Mouse (Mus musculus) heart, embryonic 11.5 days (tissue): Measurements from ENCODE around the gene Atp5d. TPM values are rescaled to one million over a fixed set of nuclear protein-coding genes. Genes with fewer than 3 reads are reported as not detected.

Experiments used
- ATAC-seq: fragments of 200-750 bp; cut with Nextera tagmentation; replicated peaks from 2 replicates; pipeline ENCODE4 v1.8.0; 2017; ENCODE audit warnings: moderate library complexity; ENCODE audit not compliant: insufficient number of reproducible peaks, low FRiP score, low TSS enrichment
- H3K27ac ChIP-seq: fragments of 300-500 bp; sonication (generic); 2 replicates; pipeline ENCODE4 v1.5.1; 2014; ENCODE audit warnings: mild to moderate bottlenecking, low read depth, low read length
- H3K27me3 ChIP-seq: fragments of 300-500 bp; sonication (generic); 2 replicates; pipeline ENCODE4 v1.6.1; 2014; ENCODE audit warnings: mild to moderate bottlenecking, low read length, mixed read lengths; ENCODE audit not compliant: control insufficient read depth, insufficient read depth
- H3K36me3 ChIP-seq: fragments of 300-500 bp; sonication (generic); 2 replicates; pipeline ENCODE4 v1.6.1; 2014; ENCODE audit warnings: mild to moderate bottlenecking, low read length, moderate library complexity, mixed read lengths; ENCODE audit not compliant: control insufficient read depth, insufficient read depth
- H3K4me1 ChIP-seq: fragments of 300-500 bp; sonication (generic); 2 replicates; pipeline ENCODE4 v1.6.1; 2014; ENCODE audit warnings: low read length; ENCODE audit not compliant: control insufficient read depth, insufficient read depth
- H3K4me2 ChIP-seq: fragments of 300-500 bp; sonication (generic); 2 replicates; pipeline ENCODE4 v1.6.1; 2014; ENCODE audit warnings: mild to moderate bottlenecking, moderate library complexity
- H3K4me3 ChIP-seq: fragments of 300-500 bp; sonication (generic); 2 replicates; pipeline ENCODE4 v1.5.1; 2014; ENCODE audit warnings: low read depth, low read length
- H3K9ac ChIP-seq: fragments of 300-500 bp; sonication (generic); 2 replicates; pipeline ENCODE4 v1.6.1; 2014; ENCODE audit warnings: mild to moderate bottlenecking, low read depth, low read length, moderate library complexity
- H3K9me3 ChIP-seq: fragments of 300-500 bp; sonication (generic); replicated peaks from 2 replicates; pipeline ENCODE4 v1.6.1; 2016; ENCODE audit warnings: low read length; ENCODE audit not compliant: control insufficient read depth
- WGBS: fragments of 180-500 bp; shearing (Covaris S2); extraction: QIAGEN DNeasy Blood & Tissue Kit; methylation state at CpG from one replicate; pipeline ENCODE4 v1.1.7; 2014; ENCODE audit not compliant: insufficient replicate concordance; 5-methylcytosine and 5-hydroxymethylcytosine counted together
- polyA plus RNA-seq: library from polyadenylated mRNA; unstranded; fragments of >200 nt; fragmentation: Nextera tagmentation; extraction: Ambion mirVana; gene quantifications from 2 replicates; pipeline ENCODE4 v1.2.1, GENCODE M21; 2014

The Atp5d gene
- polyA plus RNA-seq = 772 and 785 TPM in 2 replicates

GRCm38 (mm10) chr10:80138553-80139438, at the start of gene Atp5d:
Gene Atp5d (plus strand): TSS chr10:80138632.
- Histone ChIP-seq H3K36me3 (peaks cover under 1% of the 10 kb centered on the region; the same call in 1 of the 2 replicates), H3K4me2 (peak within 1 kb of the TSS; percentile 97), H3K27me3 (peaks cover 27% of the 10 kb centered on the region), H3K9me3 (no peaks in the 10 kb centered on the region), H3K4me1 (peaks cover 28% of the 10 kb centered on the region), H3K9ac (peak within 1 kb of the TSS; percentile 79), H3K4me3 (peak within 1 kb of the TSS; percentile 65), H3K27ac (no peak within 1 kb of the TSS)
- ATAC-seq = no peak; the same call in 1 of the 2 replicates
- under 1% methylated on average over 79 of the region's 94 CpGs for WGBS

- H3K27me3 ChIP-seq = no peaks in the 10 kb centered on the region
- no peak overlapping the region for H3K4me3 ChIP-seq
- no peak overlapping the region for H3K4me2 ChIP-seq
- H3K27ac ChIP-seq = no peak overlapping the region
- H3K36me3 ChIP-seq = peaks cover 2% of the 10 kb centered on the region; the same call in 1 of the 2 replicates
- no peaks in the 10 kb centered on the region for H3K9me3 ChIP-seq
- peaks cover 19% of the 10 kb centered on the region; the same call in 1 of the 2 replicates for H3K4me1 ChIP-seq
- no peak overlapping the region for H3K9ac ChIP-seq
- WGBS = 40% methylated on average over 4 of the region's 4 CpGs
- no peak for ATAC-seq
These were observed 49.3 kb upstream of the Atp5d start for GRCm38 (mm10) chr10:80089146-80089545.

- no peak for ATAC-seq
- Histone ChIP-seq H3K4me3 (no peak overlapping the region), H3K4me1 (peaks cover 20% of the 10 kb centered on the region), H3K9ac (0 out of 2 replicates have a peak overlapping the region, but pooled peaks have one; percentile 10), H3K27ac (no peak overlapping the region), H3K27me3 (no peaks in the 10 kb centered on the region), H3K36me3 (no peaks in the 10 kb centered on the region), H3K9me3 (no peaks in the 10 kb centered on the region), H3K4me2 (no peak overlapping the region)
- 91% methylated on average over 6 of the region's 6 CpGs for WGBS
These were observed 46.9 kb upstream of the Atp5d start for GRCm38 (mm10) chr10:80091527-80091926.

GRCm38 (mm10) chr10:80092690-80093089, 45.7 kb upstream of the Atp5d start:
- Histone ChIP-seq H3K4me3 (no peak overlapping the region), H3K27me3 (no peaks in the 10 kb centered on the region), H3K36me3 (no peaks in the 10 kb centered on the region), H3K4me1 (peaks cover 31% of the 10 kb centered on the region), H3K9me3 (no peaks in the 10 kb centered on the region), H3K27ac (no peak overlapping the region), H3K9ac (no peak overlapping the region), H3K4me2 (no peak overlapping the region)
- ATAC-seq = no peak
- WGBS = 85% methylated on average over 5 of the region's 5 CpGs

- Histone ChIP-seq H3K27ac (no peak overlapping the region), H3K4me1 (peaks cover 42% of the 10 kb centered on the region), H3K4me3 (no peak overlapping the region), H3K36me3 (no peaks in the 10 kb centered on the region), H3K9me3 (no peaks in the 10 kb centered on the region), H3K9ac (no peak overlapping the region), H3K27me3 (no peaks in the 10 kb centered on the region), H3K4me2 (no peak overlapping the region)
- WGBS = 84% methylated on average over 6 of the region's 6 CpGs
- no peak for ATAC-seq
These were observed 44.3 kb upstream of the Atp5d start for GRCm38 (mm10) chr10:80094085-80094484.

GRCm38 (mm10) chr10:80094684-80095083, 43.7 kb upstream of the Atp5d start:
- Histone ChIP-seq H3K27ac (no peak overlapping the region), H3K9me3 (no peaks in the 10 kb centered on the region), H3K4me3 (no peak overlapping the region), H3K9ac (no peak overlapping the region), H3K4me1 (peaks cover 45% of the 10 kb centered on the region), H3K4me2 (no peak overlapping the region), H3K36me3 (no peaks in the 10 kb centered on the region), H3K27me3 (no peaks in the 10 kb centered on the region)
- no peak for ATAC-seq
- WGBS = 85% methylated on average over 3 of the region's 3 CpGs

- no peak overlapping the region for H3K4me3 ChIP-seq
- no peak overlapping the region for H3K27ac ChIP-seq
- no peaks in the 10 kb centered on the region for H3K9me3 ChIP-seq
- 84% methylated on average over 5 of the region's 5 CpGs for whole genome bisulfite sequencing
- H3K27me3 ChIP-seq = no peaks in the 10 kb centered on the region
- no peak for ATAC-seq
- peaks cover 51% of the 10 kb centered on the region for H3K4me1 ChIP-seq
- H3K36me3 ChIP-seq = no peaks in the 10 kb centered on the region
- no peak overlapping the region for H3K4me2 ChIP-seq
- H3K9ac ChIP-seq = no peak overlapping the region; the same call in 1 of the 2 replicates
These were observed 42.9 kb upstream of the Atp5d start for GRCm38 (mm10) chr10:80095547-80095946.

- 0 out of 2 replicates have a peak, but pooled peaks have one; percentile 8 for ATAC-seq
- Histone ChIP-seq H3K36me3 (no peaks in the 10 kb centered on the region), H3K9me3 (no peaks in the 10 kb centered on the region), H3K27ac (peak overlapping the region; percentile 30; the same call in 1 of the 2 replicates), H3K9ac (no peak overlapping the region), H3K4me2 (peak overlapping the region; percentile 40), H3K4me3 (no peak overlapping the region), H3K4me1 (peaks cover 65% of the 10 kb centered on the region), H3K27me3 (no peaks in the 10 kb centered on the region)
- 14% methylated on average over 5 of the region's 7 CpGs for WGBS
These were observed 41.2 kb upstream of the Atp5d start for GRCm38 (mm10) chr10:80097275-80097674.
